Mouse (Mus musculus): ENCODE results near the gene Diras1. TPM values are rescaled to one million over a fixed set of nuclear protein-coding genes. Genes with fewer than 3 reads are reported as not detected.

Diras1 gene
- total RNA-seq, 2 experiments from 2014 or later, result not detected

GRCm38 (mm10) chr10:80982381-80982780 lies 43.1 kb downstream of the Diras1 start:
- no peak for DNase-seq
- intact Hi-C loops (cut with DNase I), result no loop called here

- intact Hi-C loops (cut with DNase I), result no loop called here
- no peak for DNase-seq
Observed at GRCm38 (mm10) chr10:80981564-80982112, 43.8 kb downstream of the Diras1 start.

- DNase-seq, result no peak
- intact Hi-C loops (cut with DNase I), result no loop called here
Observed at GRCm38 (mm10) chr10:80975478-80975877, 50.0 kb downstream of the Diras1 start.

DNA sequence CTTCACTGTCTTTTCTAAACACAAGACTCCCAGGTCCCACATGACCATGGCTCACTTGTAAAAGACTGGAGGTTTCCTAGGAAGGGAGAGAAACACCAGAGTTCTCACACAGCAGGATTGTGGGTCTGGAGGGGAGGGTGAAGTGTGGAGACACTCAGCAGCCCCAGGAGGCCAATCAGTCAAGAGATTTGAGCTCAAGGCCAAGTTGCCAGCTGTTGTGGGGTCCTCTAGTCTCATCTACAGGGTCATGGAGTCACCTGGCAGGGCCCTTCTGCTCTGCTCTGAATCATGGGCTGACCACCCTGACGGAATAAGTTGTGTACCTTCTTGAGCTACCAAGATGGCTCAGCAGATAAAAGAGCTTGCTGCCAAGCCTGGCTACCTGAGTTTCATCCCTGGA lies 51.7 kb downstream of the Diras1 start:
- DNase-seq, result no peak
- intact Hi-C loops (cut with DNase I), result no loop called here

DNA sequence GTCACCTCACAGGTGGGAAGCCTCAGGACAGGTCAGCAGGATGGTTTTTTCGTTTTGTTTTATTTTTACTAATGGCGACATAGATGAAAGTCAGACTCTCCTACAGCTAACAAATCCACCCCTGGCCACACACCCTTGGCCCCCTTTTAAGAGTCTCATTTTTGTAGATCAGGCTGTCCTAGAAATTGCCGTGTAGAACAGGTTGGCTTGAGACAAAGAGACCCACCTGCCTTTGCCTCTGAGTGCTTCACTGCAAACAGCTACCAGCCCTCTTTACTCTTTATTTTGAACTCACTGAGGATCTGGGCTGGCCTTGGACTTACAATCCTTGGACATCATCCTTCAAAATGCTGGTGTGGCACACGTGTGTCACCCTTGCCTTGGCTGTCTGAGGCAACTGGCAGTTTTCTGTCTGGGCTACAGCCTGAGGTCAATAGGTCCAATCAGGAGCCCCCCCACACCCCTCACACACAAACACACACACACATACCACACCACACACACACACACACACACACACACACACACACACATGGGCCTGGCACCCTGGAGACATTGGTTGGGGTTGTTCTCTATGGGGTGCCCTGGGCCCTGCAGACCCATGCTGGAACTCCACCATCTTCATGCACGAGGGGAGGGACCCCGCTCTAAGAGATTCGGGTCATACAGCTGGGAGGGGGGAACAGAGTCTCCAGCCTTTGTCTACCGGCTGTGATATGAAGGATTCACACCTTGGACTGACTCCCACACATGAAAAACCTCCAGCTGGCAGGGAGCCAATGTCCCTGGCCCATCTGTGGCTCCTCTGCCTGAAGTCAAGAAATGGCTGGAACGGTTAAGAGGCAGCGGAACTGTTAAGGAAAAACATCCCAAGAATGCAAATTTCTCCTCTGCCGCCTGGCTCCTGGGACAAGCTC lies 53.1 kb downstream of the Diras1 start:
- intact Hi-C loops (cut with DNase I), result no loop called here
- DNase-seq, result peak in 1 of 2 experiments; percentile 45

DNA sequence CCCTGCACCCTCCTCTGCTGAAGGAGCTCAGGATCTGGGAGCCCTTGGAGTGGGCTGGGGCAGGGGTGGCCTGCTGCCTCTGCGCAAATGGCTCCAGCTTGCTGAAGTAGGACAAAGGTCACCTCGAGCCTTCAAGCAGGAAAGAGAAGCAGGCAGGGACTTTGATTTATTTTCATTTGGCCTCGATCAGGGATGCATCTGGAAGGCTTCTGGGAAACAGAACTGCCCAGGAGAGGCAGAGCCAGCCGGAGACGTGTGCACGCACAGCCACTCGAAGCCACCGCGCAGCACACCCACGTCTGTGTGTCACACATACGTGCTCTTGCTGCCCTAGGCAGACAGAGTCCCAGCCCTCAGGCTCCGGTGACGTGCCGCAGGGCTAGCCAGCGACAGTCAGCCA lies 53.9 kb downstream of the Diras1 start:
- no peak for DNase-seq
- intact Hi-C loops (cut with DNase I), result no loop called here

- no peak for DNase-seq
- intact Hi-C loops (cut with DNase I), result no loop called here
Observed at GRCm38 (mm10) chr10:80970159-80970558, 55.3 kb downstream of the Diras1 start.

Other genes with a start within 250 kb of the Diras1 start
- gene Sf3a2, start 227.5 kb downstream of the Diras1 start, total RNA-seq (2021), result 10 to 100 TPM; 29.5 to 29.7 TPM
- 10 to 100 TPM; 29.3 to 31.3 TPM for gene Plekhj1, start 227.0 kb downstream of the Diras1 start, total RNA-seq (2021)
- gene Amh, start 220.4 kb downstream of the Diras1 start, total RNA-seq (2021), result under 1 TPM; 0.22 to 0.53 TPM
- gene Jsrp1, start 212.2 kb downstream of the Diras1 start, total RNA-seq (2021), result under 1 TPM in 1 of 2 experiments, not detected in 1; 0.46 TPM
- 100 to 1,000 TPM; 850 to 884 TPM for gene Oaz1, start 199.0 kb downstream of the Diras1 start, total RNA-seq (2021)
- gene Lingo3, start 181.6 kb downstream of the Diras1 start, total RNA-seq (2021), result 1 to 10 TPM; 6.4 to 8.9 TPM
- 10 to 100 TPM; 19.6 to 25.4 TPM for gene Lsm7, start 170.5 kb downstream of the Diras1 start, total RNA-seq (2021)
- 10 to 100 TPM; 15.6 to 19.1 TPM for gene Sppl2b, start 170.4 kb downstream of the Diras1 start, total RNA-seq (2021)
- gene Tmprss9, start 153.8 kb downstream of the Diras1 start, total RNA-seq (2021), result not detected
- gene Timm13, start 124.7 kb downstream of the Diras1 start, total RNA-seq (2021), result 100 to 1,000 TPM; 129 to 145 TPM
- gene Lmnb2, start 107.4 kb downstream of the Diras1 start, total RNA-seq (2021), result 1 to 10 TPM; 3.6 to 4.9 TPM
- 10 to 100 TPM; 11.0 to 18.7 TPM for gene Gadd45b, start 95.6 kb downstream of the Diras1 start, total RNA-seq (2021)
- gene Gng7, start 10.7 kb downstream of the Diras1 start, total RNA-seq (2021), result under 1 TPM; 0.22 to 0.67 TPM
- 10 to 100 TPM; 14.5 to 14.6 TPM for gene Slc39a3, start 11.8 kb upstream of the Diras1 start, total RNA-seq (2021)
- 10 to 100 TPM; 96.1 to 99.9 TPM for gene Sgta, start 34.5 kb upstream of the Diras1 start, total RNA-seq (2021)
- gene Thop1, start 44.4 kb upstream of the Diras1 start, total RNA-seq (2021), result 10 to 100 TPM; 11.9 to 13.1 TPM
- 1 to 10 TPM in 1 of 2 experiments, under 1 TPM in 1; 0.95 to 1.1 TPM for gene Creb3l3, start 73.2 kb upstream of the Diras1 start, total RNA-seq (2021)
- 100 to 1,000 TPM; 113 to 125 TPM for gene Map2k2, start 80.3 kb upstream of the Diras1 start, total RNA-seq (2021)
- gene Zbtb7a, start 109.6 kb upstream of the Diras1 start, total RNA-seq (2021), result 10 to 100 TPM; 37.9 to 39.5 TPM
- 10 to 100 TPM; 14.0 to 17.1 TPM for gene Pias4, start 142.3 kb upstream of the Diras1 start, total RNA-seq (2021)
- gene Eef2, start 151.0 kb upstream of the Diras1 start, total RNA-seq (2021), result 1,000 to 10,000 TPM; 1,005 to 1,085 TPM
- gene Dapk3, start 157.3 kb upstream of the Diras1 start, total RNA-seq (2021), result 10 to 100 TPM; 31.0 to 31.3 TPM
- gene 4930442H23Rik, start 158.2 kb upstream of the Diras1 start, total RNA-seq (2021), result not detected
- gene Nmrk2, start 176.4 kb upstream of the Diras1 start, total RNA-seq (2021), result 1 to 10 TPM; 7.8 to 7.9 TPM
- gene Atcay, start 205.2 kb upstream of the Diras1 start, total RNA-seq (2021), result under 1 TPM in 1 of 2 experiments, not detected in 1; 0.11 TPM
- 1 to 10 TPM; 2.5 to 3.6 TPM for gene Zfr2, start 207.5 kb upstream of the Diras1 start, total RNA-seq (2021)
- under 1 TPM; 0.39 to 0.41 TPM for gene Matk, start 227.3 kb upstream of the Diras1 start, total RNA-seq (2021)
- 10 to 100 TPM; 95.2 to 97.4 TPM for gene Mrpl54, start 241.3 kb upstream of the Diras1 start, total RNA-seq (2021)
- 100 to 1,000 TPM; 102 to 108 TPM for gene Apba3, start 241.3 kb upstream of the Diras1 start, total RNA-seq (2021)

All from heart, postnatal 36 days (tissue).